Mouse (Mus musculus): ENCODE data around the gene Gapvd1. TPM values are rescaled to one million over a fixed set of nuclear protein-coding genes. Genes with fewer than 3 reads are reported as not detected.

Gene Gapvd1
- total and polyA plus RNA-seq, 3 experiments = 62.4 to 174 (median 96.7) TPM

DNA sequence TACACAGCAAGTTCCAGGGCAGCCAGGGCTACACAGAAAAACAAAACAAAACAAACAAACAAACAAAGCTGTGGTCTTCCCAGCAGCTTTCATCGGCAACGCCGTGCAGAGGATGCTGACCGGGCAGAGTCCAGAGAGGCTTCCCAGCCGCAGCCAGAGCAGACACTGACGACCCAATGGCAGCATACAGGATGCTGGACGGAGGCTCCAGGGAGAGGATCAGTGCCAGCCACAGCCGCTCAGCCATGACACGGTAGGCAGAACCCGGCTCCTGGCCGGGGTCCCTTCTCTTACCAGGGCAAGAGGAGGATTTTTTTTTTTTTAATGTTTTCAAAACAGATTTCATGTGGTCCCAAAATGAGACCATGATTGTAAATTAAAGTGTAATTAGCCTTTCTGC lies 107.6 kb downstream of the Gapvd1 start (continued):
- TF ChIP-seq MAFK (IDR thresholded peaks at IDR 0.05; ENCODE audit: borderline replicate concordance, low read depth, low read length) = no peak
- no peak for TF ChIP-seq CTCF (IDR thresholded peaks at IDR 0.05 in 2 of 3, conservative IDR thresholded peaks at IDR 0.05 in 1 of 3; ENCODE audit: control insufficient read depth in 1 of 3, insufficient read depth in 1 of 3, low read depth in 2 of 3, low read length in 3 of 3, poor library complexity in 1 of 3, severe bottlenecking in 1 of 3)
- no peak for TF ChIP-seq POLR2AphosphoS5 (IDR thresholded peaks at IDR 0.05; ENCODE audit: borderline replicate concordance, low read depth, low read length)

DNA sequence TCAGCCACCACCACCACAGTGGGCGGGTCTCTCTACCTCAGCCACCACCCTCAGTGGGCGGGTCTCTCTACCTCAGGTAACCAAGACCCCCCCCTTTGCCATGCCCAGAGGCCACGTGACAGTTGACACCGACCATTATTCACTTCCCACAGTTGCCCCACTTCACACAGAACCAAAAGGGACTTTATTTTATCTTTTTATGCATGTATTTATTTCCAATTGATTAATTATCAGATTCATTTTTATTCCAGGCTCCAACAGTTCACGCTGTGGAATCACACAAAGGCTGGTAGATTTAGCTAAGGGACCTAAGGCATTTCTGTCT lies 108.5 kb downstream of the Gapvd1 start:
- H3K9me3 ChIP-seq (replicated peaks; ENCODE audit: insufficient read depth, low read length) = no peaks in the 10 kb centered on the region
- no peak overlapping the region for H3K27ac ChIP-seq (ENCODE audit: control insufficient read depth, low read depth, low read length)
- TF ChIP-seq USF1 (IDR thresholded peaks at IDR 0.05; ENCODE audit: low read depth, low read length) = peak; percentile 84
- peak in 1 of 2 experiments; percentile 39; a peak in 1 of 4 replicates for TF ChIP-seq USF2 (IDR thresholded peaks at IDR 0.05; ENCODE audit: borderline replicate concordance in 1 of 2, insufficient read depth in 1 of 2, low read depth in 1 of 2, low read length in 2 of 2)
- TF ChIP-seq KAT2A (conservative IDR thresholded peaks at IDR 0.05; ENCODE audit: low read depth, low read length) = no peak
- TF ChIP-seq RAD21 (IDR thresholded peaks at IDR 0.05; ENCODE audit: low read depth, low read length) = no peak
- peak; percentile 6; the same call in 1 of the 2 replicates for TF ChIP-seq MXI1 (IDR thresholded peaks at IDR 0.05; ENCODE audit: low read depth, low read length)
- no peak overlapping the region; a peak in 1 of 4 replicates for H3K4me3 ChIP-seq (ENCODE audit: control insufficient read depth in 1 of 2, insufficient read depth in 1 of 2, low read depth in 2 of 2, low read length in 2 of 2)
- H3K79me2 ChIP-seq (ENCODE audit: control insufficient read depth, insufficient read depth, low read length, poor library complexity) = no peaks in the 10 kb centered on the region
- no peaks in the 10 kb centered on the region for H3K36me3 ChIP-seq (ENCODE audit: control insufficient read depth in 1 of 2, insufficient read depth in 2 of 2, low read length in 2 of 2)
- no peak overlapping the region for H3K9ac ChIP-seq (ENCODE audit: control insufficient read depth, low read depth, low read length, poor library complexity, severe bottlenecking)
- H3K27me3 ChIP-seq (ENCODE audit: control insufficient read depth in 1 of 2, insufficient read depth in 2 of 2, low read length in 2 of 2) = no peaks in the 10 kb centered on the region
- no peak for DNase-seq (ENCODE audit: low read depth, low spot score)
- 0 out of 4 replicates have a peak, but pooled peaks cover 0 to 2% of the 10 kb centered on the region in 2 experiments for H3K4me1 ChIP-seq (ENCODE audit: control insufficient read depth in 1 of 2, insufficient read depth in 2 of 2, low read length in 2 of 2)

DNA sequence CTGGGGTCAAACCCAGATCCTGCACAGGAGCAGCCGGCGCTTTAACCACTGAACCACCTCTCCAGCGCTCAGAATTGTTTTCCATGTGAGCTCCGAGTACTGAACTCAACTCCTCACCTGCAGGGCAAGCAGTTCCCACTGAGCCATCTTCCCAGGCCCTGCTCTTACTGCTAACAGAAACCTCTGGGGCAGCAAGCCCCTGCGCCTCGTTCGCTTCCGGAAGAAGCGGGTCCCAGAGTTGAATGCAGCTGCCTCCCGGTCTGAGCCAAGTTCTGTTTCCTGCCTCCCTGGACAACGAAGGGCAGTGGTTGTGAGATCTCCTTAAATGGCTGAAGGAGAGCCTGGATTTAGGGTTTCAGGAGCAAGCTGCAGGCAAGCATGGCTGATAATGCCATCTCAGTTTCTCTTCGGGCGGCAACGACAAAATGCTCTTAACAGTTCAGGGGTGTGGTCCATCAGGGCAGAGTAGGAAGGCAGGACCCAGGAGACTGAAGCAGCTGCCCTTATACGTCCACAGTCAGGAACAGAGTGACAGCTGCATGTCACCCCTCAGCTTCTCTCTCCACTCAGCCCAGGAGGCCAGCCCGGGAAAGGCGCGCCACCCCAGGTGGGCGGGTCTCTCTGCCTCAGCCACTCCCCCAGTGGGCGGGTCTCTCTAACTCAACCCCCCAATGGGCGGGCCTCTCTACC lies 109.0 kb downstream of the Gapvd1 start:
- Histone ChIP-seq H3K27me3 (ENCODE audit: control insufficient read depth in 1 of 2, insufficient read depth in 2 of 2, low read length in 2 of 2) (no peaks in the 10 kb centered on the region), H3K27ac (ENCODE audit: control insufficient read depth, low read depth, low read length) (no peak overlapping the region), H3K4me3 (ENCODE audit: control insufficient read depth in 1 of 2, insufficient read depth in 1 of 2, low read depth in 2 of 2, low read length in 2 of 2) (peak overlapping the region; percentile 76 to 92), H3K9me3 (replicated peaks; ENCODE audit: insufficient read depth, low read length) (no peaks in the 10 kb centered on the region), H3K36me3 (ENCODE audit: control insufficient read depth in 1 of 2, insufficient read depth in 2 of 2, low read length in 2 of 2) (no peaks in the 10 kb centered on the region), H3K79me2 (ENCODE audit: control insufficient read depth, insufficient read depth, low read length, poor library complexity) (no peaks in the 10 kb centered on the region), H3K9ac (ENCODE audit: control insufficient read depth, low read depth, low read length, poor library complexity, severe bottlenecking) (peak overlapping the region; percentile 53), H3K4me1 (ENCODE audit: control insufficient read depth in 1 of 2, insufficient read depth in 2 of 2, low read length in 2 of 2) (0 out of 4 replicates have a peak, but pooled peaks cover 0 to 2% of the 10 kb centered on the region in 2 experiments)
- peak; percentile 90 for DNase-seq (ENCODE audit: low read depth, low spot score)
- TF ChIP-seq ZC3H11A (IDR thresholded peaks at IDR 0.05; ENCODE audit: low read depth, low read length) = no peak
- TF ChIP-seq POLR2AphosphoS5 (IDR thresholded peaks at IDR 0.05; ENCODE audit: borderline replicate concordance, low read depth, low read length) = no peak
- no peak for TF ChIP-seq E2F4 (IDR thresholded peaks at IDR 0.05; ENCODE audit: borderline replicate concordance, low read depth, low read length)
- no peak for TF ChIP-seq TCF12 (IDR thresholded peaks at IDR 0.05; ENCODE audit: low read depth, low read length)
- TF ChIP-seq ZKSCAN1 (IDR thresholded peaks at IDR 0.05; ENCODE audit: low read depth, low read length) = no peak
- peak; percentile 62; the same call in 1 of the 2 replicates for TF ChIP-seq SIN3A (IDR thresholded peaks at IDR 0.05; ENCODE audit: low read length)
- TF ChIP-seq NELFE (IDR thresholded peaks at IDR 0.05; ENCODE audit: low read depth, low read length) = 0 out of 2 replicates have a peak, but pooled peaks have one; percentile 21
- no peak for TF ChIP-seq USF1 (IDR thresholded peaks at IDR 0.05; ENCODE audit: low read depth, low read length)
- peak in 1 of 2 experiments; percentile 54; a peak in 1 of 4 replicates for TF ChIP-seq POLR2A (IDR thresholded peaks at IDR 0.05; ENCODE audit: control insufficient read depth in 1 of 2, insufficient read depth in 1 of 2, low read depth in 1 of 2, low read length in 2 of 2, poor library complexity in 1 of 2)
- peak; percentile 62 for TF ChIP-seq MXI1 (IDR thresholded peaks at IDR 0.05; ENCODE audit: low read depth, low read length)
- peak; percentile 13; the same call in 1 of the 2 replicates for TF ChIP-seq MAX (IDR thresholded peaks at IDR 0.05; ENCODE audit: low read length)
- no peak for TF ChIP-seq JUND (IDR thresholded peaks at IDR 0.05; ENCODE audit: low read depth, low read length)
- TF ChIP-seq CHD1 (IDR thresholded peaks at IDR 0.05; ENCODE audit: low read depth, low read length) = no peak
- no peak for TF ChIP-seq BHLHE40 (IDR thresholded peaks at IDR 0.05; ENCODE audit: borderline replicate concordance, low read depth, low read length)

Data from MEL (cell line).